12 mouse cellular contexts compared by ENCODE assay signal in the genomic region with DNA sequence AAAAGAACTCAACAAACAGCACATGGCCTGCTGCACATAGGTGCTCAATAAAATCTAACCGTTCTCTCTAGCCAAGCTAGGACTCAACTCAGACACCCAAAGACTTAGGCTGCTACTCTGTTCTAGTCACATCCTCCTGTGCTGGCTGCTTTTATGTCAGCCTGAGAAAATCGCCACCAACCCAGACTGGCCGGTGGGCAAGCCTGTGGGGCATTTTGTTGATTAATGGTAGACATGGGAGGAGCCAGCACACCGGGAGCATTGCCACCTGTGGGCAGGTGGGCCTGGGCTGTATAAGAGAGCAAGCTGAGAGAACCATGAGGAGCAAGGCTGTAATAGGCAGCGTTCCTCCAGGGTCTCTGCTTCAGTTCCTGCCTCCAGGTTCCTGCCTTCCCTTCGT. TPM values are rescaled to one million over a fixed set of nuclear protein-coding genes. Genes with fewer than 3 reads are reported as not detected.
DNase-seq lines count a peak whose midpoint lies in the region; ATAC-seq lines count a peak whose summit lies in the region.
"Had no signal": no experiment of that assay in that cellular context is flagged by ENCODE, and none has a peak within 500 bp of the region (broad histone marks: within the 10 kb centered on the region; RNA-seq: fewer than 3 reads in every experiment).

No protein-coding gene starts in this region.

- peak; percentile 43 for DNase-seq in CD4-positive, CD25-positive, alpha-beta regulatory T cell, adult 2 months (ENCODE audit: low read depth, low spot score)
- DNase-seq in kidney, adult 18-20 months, result no peak
- DNase-seq in embryonic facial prominence, embryonic 10.5 days (ENCODE audit: low spot score), result no peak
- DNase-seq in Muller cell, postnatal 12 days (ENCODE audit: inconsistent ontology term), result no peak
- DNase-seq: adrenal gland, postnatal 25 days; gastrocnemius, postnatal 10 days had no signal

- no peak overlapping the region for H3K9ac ChIP-seq in kidney, embryonic 15.5 days
- no peak overlapping the region for H3K9ac ChIP-seq in liver, embryonic 15.5 days
- H3K9ac ChIP-seq in hindbrain, embryonic 12.5 days, result no peak overlapping the region
- H3K9ac ChIP-seq: midbrain, embryonic 13.5 days had no signal

- H3K4me2 ChIP-seq in kidney, embryonic 15.5 days, result 0 out of 2 replicates have a peak overlapping the region, but pooled peaks have one; percentile 10
- peak overlapping the region; percentile 3; the same call in 1 of the 2 replicates for H3K4me2 ChIP-seq in liver, embryonic 15.5 days
- H3K4me2 ChIP-seq in hindbrain, embryonic 12.5 days (replicated peaks), result no peak overlapping the region
- H3K4me2 ChIP-seq: midbrain, embryonic 13.5 days had no signal

- H3K27me3 ChIP-seq in kidney, embryonic 15.5 days, result no peaks in the 10 kb centered on the region
- H3K27me3 ChIP-seq in embryonic facial prominence, embryonic 10.5 days (replicated peaks; ENCODE audit: low read depth, poor library complexity, severe bottlenecking), result no peaks in the 10 kb centered on the region
- H3K27me3 ChIP-seq in liver, embryonic 15.5 days, result no peaks in the 10 kb centered on the region
- no peaks in the 10 kb centered on the region for H3K27me3 ChIP-seq in hindbrain, embryonic 12.5 days
- H3K27me3 ChIP-seq: midbrain, embryonic 13.5 days; Patski had no signal

- no peak overlapping the region for H3K4me3 ChIP-seq in kidney, embryonic 15.5 days (replicated peaks)
- H3K4me3 ChIP-seq in embryonic facial prominence, embryonic 10.5 days, result no peak overlapping the region
- no peak overlapping the region for H3K4me3 ChIP-seq in liver, embryonic 15.5 days (replicated peaks)
- H3K4me3 ChIP-seq in hindbrain, embryonic 12.5 days, result no peak overlapping the region
- H3K4me3 ChIP-seq: midbrain, embryonic 13.5 days had no signal

- H3K9me3 ChIP-seq in kidney, embryonic 15.5 days (replicated peaks), result no peaks in the 10 kb centered on the region
- H3K9me3 ChIP-seq in embryonic facial prominence, embryonic 10.5 days, result no peaks in the 10 kb centered on the region
- H3K9me3 ChIP-seq in liver, embryonic 15.5 days (replicated peaks), result no peaks in the 10 kb centered on the region
- H3K9me3 ChIP-seq in hindbrain, embryonic 12.5 days (replicated peaks), result no peaks in the 10 kb centered on the region
- H3K9me3 ChIP-seq: midbrain, embryonic 13.5 days had no signal

- 77% methylated on average over 6 of the region's 6 CpGs for WGBS in kidney, embryonic 15.5 days
- 87% methylated on average over 6 of the region's 6 CpGs for WGBS in embryonic facial prominence, embryonic 10.5 days
- 66% methylated on average over 6 of the region's 6 CpGs for WGBS in liver, embryonic 15.5 days (ENCODE audit: insufficient replicate concordance)
- WGBS in hindbrain, embryonic 12.5 days, result 91% methylated on average over 6 of the region's 6 CpGs

- no peak for ATAC-seq in CD4-positive, CD25-positive, alpha-beta regulatory T cell, adult 4 months
- no peak for ATAC-seq in kidney, embryonic 15.5 days (replicated peaks; ENCODE audit: low FRiP score)
- ATAC-seq in liver, embryonic 15.5 days (ENCODE audit: insufficient read depth), result no peak
- ATAC-seq in hindbrain, embryonic 12.5 days (ENCODE audit: low FRiP score), result no peak
- ATAC-seq: midbrain, embryonic 13.5 days had no signal

- H3K27ac ChIP-seq in kidney, embryonic 15.5 days, result peak overlapping the region; percentile 98
- H3K27ac ChIP-seq in embryonic facial prominence, embryonic 10.5 days (replicated peaks), result 0 out of 2 replicates have a peak overlapping the region, but pooled peaks have one; percentile 19
- H3K27ac ChIP-seq in liver, embryonic 15.5 days (replicated peaks), result peak overlapping the region; percentile 26; the same call in 1 of the 2 replicates
- H3K27ac ChIP-seq in hindbrain, embryonic 12.5 days, result no peak overlapping the region
- H3K27ac ChIP-seq: midbrain, embryonic 13.5 days had no signal

- H3K36me3 ChIP-seq in kidney, embryonic 15.5 days, result peaks cover 13% of the 10 kb centered on the region
- H3K36me3 ChIP-seq in embryonic facial prominence, embryonic 10.5 days (replicated peaks), result peaks cover 44% of the 10 kb centered on the region
- H3K36me3 ChIP-seq in liver, embryonic 15.5 days (replicated peaks), result peaks cover 31% of the 10 kb centered on the region
- H3K36me3 ChIP-seq in hindbrain, embryonic 12.5 days, result peaks cover 6% of the 10 kb centered on the region
- H3K36me3 ChIP-seq: midbrain, embryonic 13.5 days had no signal

- peaks cover 98% of the 10 kb centered on the region for H3K4me1 ChIP-seq in kidney, embryonic 15.5 days
- peaks cover 61% of the 10 kb centered on the region for H3K4me1 ChIP-seq in embryonic facial prominence, embryonic 10.5 days
- H3K4me1 ChIP-seq in liver, embryonic 15.5 days (replicated peaks), result peaks cover 99% of the 10 kb centered on the region
- peaks cover 21% of the 10 kb centered on the region for H3K4me1 ChIP-seq in hindbrain, embryonic 12.5 days

RNA-seq across cellular contexts. Expression of a gene that starts 8.2 kb away (rescaled TPM):
- polyA plus RNA-seq in CD4-positive, CD25-positive, alpha-beta regulatory T cell, adult 4 months (2017; shearing (Covaris generic)), result 100 to 1,000 TPM; 206 to 220 TPM
- polyA plus RNA-seq in kidney, embryonic 15.5 days (2015; fragmentation: Nextera tagmentation; extraction: Ambion mirVana), result 56.2 and 60.2 TPM in 2 replicates
- 45.7 and 46.9 TPM in 2 replicates for polyA plus RNA-seq in embryonic facial prominence, embryonic 10.5 days (2016; fragmentation: Nextera tagmentation; extraction: Ambion mirVana)
- polyA plus RNA-seq in liver, embryonic 15.5 days (2015; fragmentation: Nextera tagmentation; extraction: Ambion mirVana), result 19.5 and 20.3 TPM in 2 replicates
- 32.0 and 33.5 TPM in 2 replicates for polyA plus RNA-seq in hindbrain, embryonic 12.5 days (2016; fragmentation: Nextera tagmentation; extraction: Ambion mirVana)
